Mouse (Mus musculus) liver, postnatal 0 days (tissue): ENCODE measurements around the gene Tmtc4. TPM values are rescaled to one million over a fixed set of nuclear protein-coding genes. Genes with fewer than 3 reads are reported as not detected.
A peak's percentile ranks its signal among the peaks of the same experiment; 100 is the strongest.

Source experiments
- ATAC-seq: fragments of 200-750 bp; cut with Nextera tagmentation; 2 replicates; pipeline ENCODE4 v1.8.0; 2017; ENCODE audit warnings: mild to moderate bottlenecking, moderate library complexity
- DNase-seq: peaks from one replicate; pipeline ENCODE4 v3.0.0-alpha.2; 2016
- H3K27ac ChIP-seq: fragments of 300-500 bp; sonication (generic); 2 replicates; pipeline ENCODE4 v1.5.1; 2014; ENCODE audit warnings: antibody characterized with exemption, moderate library complexity, mild to moderate bottlenecking, low read depth
- H3K27me3 ChIP-seq: fragments of 300-500 bp; sonication (generic); 2 replicates; pipeline ENCODE4 v1.6.1; 2014; ENCODE audit warnings: low read length, control low read depth, mixed read lengths; ENCODE audit not compliant: insufficient read depth
- H3K36me3 ChIP-seq: fragments of 300-500 bp; sonication (generic); replicated peaks from 2 replicates; pipeline ENCODE4 v1.6.1; 2014; ENCODE audit warnings: mild to moderate bottlenecking, control low read depth, low read length, moderate library complexity, mixed read lengths; ENCODE audit not compliant: insufficient read depth
- H3K4me1 ChIP-seq: fragments of 300-500 bp; sonication (generic); 2 replicates; pipeline ENCODE4 v1.6.1; 2014; ENCODE audit warnings: antibody characterized with exemption, mild to moderate bottlenecking, control low read depth; ENCODE audit not compliant: insufficient read depth
- H3K4me2 ChIP-seq: fragments of 300-500 bp; sonication (generic); 2 replicates; pipeline ENCODE4 v1.6.1; 2014; ENCODE audit warnings: low read depth, mild to moderate bottlenecking, low read length, moderate library complexity, mixed read lengths
- H3K4me3 ChIP-seq: fragments of 300-500 bp; sonication (generic); 2 replicates; pipeline ENCODE4 v1.5.1; 2014; ENCODE audit warnings: low read depth, low read length
- H3K9ac ChIP-seq: fragments of 300-500 bp; sonication (generic); replicated peaks from 2 replicates; pipeline ENCODE4 v1.6.1; 2014; ENCODE audit warnings: mild to moderate bottlenecking, moderate library complexity
- H3K9me3 ChIP-seq: fragments of 300-500 bp; sonication (generic); 2 replicates; pipeline ENCODE4 v1.6.1; 2016; ENCODE audit warnings: mild to moderate bottlenecking, control low read depth, low read length, mixed read lengths
- CTCF ChIP-seq: sonication (generic); IDR thresholded peaks from 2 replicates; pipeline ENCODE4 v1.5.1; 2016; ENCODE audit warnings: antibody characterized with exemption, low read depth
- EP300 ChIP-seq: IDR thresholded peaks from 2 replicates; pipeline ENCODE4 v1.6.1; 2016; ENCODE audit warnings: antibody characterized with exemption, low read depth, mild to moderate bottlenecking
- WGBS: fragments of 180-500 bp; shearing (Covaris S2); extraction: QIAGEN DNeasy Blood & Tissue Kit; methylation state at CpG from one replicate; pipeline ENCODE4 v1.1.7; 2014; ENCODE audit not compliant: insufficient replicate concordance; 5-methylcytosine and 5-hydroxymethylcytosine counted together
- polyA plus RNA-seq: library from polyadenylated mRNA; unstranded; fragments of >200 nt; fragmentation: Nextera tagmentation; extraction: Ambion mirVana; gene quantifications from 2 replicates; pipeline ENCODE4 v1.2.1, GENCODE M21; 2015

Gene Tmtc4
- polyA plus RNA-seq, 1 experiment from 2014 or later: 1.8 TPM

- no peaks in the 10 kb centered on the region for H3K9me3 ChIP-seq
- ATAC-seq: peak; percentile 66
- DNase-seq: no peak
- H3K27me3 ChIP-seq: no peaks in the 10 kb centered on the region
- H3K4me1 ChIP-seq: peaks cover 5% of the 10 kb centered on the region; the same call in 1 of the 2 replicates
- no peak overlapping the region for H3K9ac ChIP-seq
- H3K36me3 ChIP-seq: no peaks in the 10 kb centered on the region
- peak overlapping the region; percentile 87 for H3K27ac ChIP-seq
- peak overlapping the region; percentile 89 for H3K4me2 ChIP-seq
- TF ChIP-seq EP300 (peak; percentile 44), CTCF (no peak)
- H3K4me3 ChIP-seq: no peak overlapping the region
These were observed 72.6 kb downstream of the Tmtc4 start for GRCm38 (mm10) chr14:122911265-122911664.

DNA sequence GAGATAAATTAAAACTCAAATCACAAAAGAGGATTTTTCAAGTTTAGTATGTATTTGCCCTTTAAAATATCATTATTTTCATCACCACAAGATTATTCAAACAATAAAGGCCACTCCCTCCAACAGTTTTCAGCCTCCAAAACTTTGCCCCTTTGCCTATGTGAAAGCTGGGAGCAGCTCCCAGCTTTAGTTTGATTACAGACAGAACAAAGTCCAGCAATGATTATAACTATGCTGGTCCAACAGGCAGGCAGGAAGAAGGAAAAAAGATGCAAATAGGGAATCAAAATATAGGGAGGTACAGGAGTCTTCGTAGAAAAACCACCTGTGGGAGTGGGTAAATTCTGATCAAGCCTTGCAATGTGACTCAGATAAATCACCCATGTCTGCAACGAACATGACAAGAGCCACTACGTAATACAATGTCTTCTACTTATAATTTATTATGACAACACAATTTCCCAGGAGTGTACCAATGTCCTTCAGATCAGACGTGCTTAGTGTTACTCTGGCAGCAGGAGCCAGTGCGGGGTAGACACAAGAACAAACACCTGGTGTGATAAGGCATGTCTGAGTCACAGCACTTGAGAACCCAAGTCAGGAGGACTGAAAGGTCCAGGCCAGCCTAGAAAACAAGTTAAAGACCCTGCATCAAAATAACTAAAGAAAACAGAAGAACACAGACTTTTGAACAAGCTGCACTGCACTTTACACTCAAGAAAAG, 74.3 kb downstream of the Tmtc4 start:
- no peak for TF ChIP-seq CTCF
- TF ChIP-seq EP300: no peak
- ATAC-seq (no peak), DNase-seq (no peak)
- Histone ChIP-seq H3K4me2 (peak overlapping the region; percentile 89), H3K27me3 (no peaks in the 10 kb centered on the region), H3K27ac (peak overlapping the region; percentile 87), H3K36me3 (no peaks in the 10 kb centered on the region), H3K9me3 (no peaks in the 10 kb centered on the region), H3K4me3 (no peak overlapping the region), H3K9ac (no peak overlapping the region), H3K4me1 (peaks cover 5% of the 10 kb centered on the region; the same call in 1 of the 2 replicates)
- 63% methylated on average over 5 of the region's 5 CpGs for WGBS

- H3K4me2 ChIP-seq: no peak overlapping the region
- H3K9me3 ChIP-seq: no peaks in the 10 kb centered on the region
- TF ChIP-seq CTCF (no peak), EP300 (no peak)
- no peaks in the 10 kb centered on the region for H3K36me3 ChIP-seq
- no peak for ATAC-seq
- H3K4me1 ChIP-seq: peaks cover under 1% of the 10 kb centered on the region; the same call in 1 of the 2 replicates
- H3K4me3 ChIP-seq: no peak overlapping the region
- H3K27me3 ChIP-seq: no peaks in the 10 kb centered on the region
- DNase-seq: no peak
- no peak overlapping the region for H3K9ac ChIP-seq
- 0 out of 2 replicates have a peak overlapping the region, but pooled peaks have one; percentile 18 for H3K27ac ChIP-seq
- 78% methylated on average over 4 of the region's 4 CpGs for WGBS
These were observed 75.8 kb downstream of the Tmtc4 start for GRCm38 (mm10) chr14:122908075-122908474.

DNA sequence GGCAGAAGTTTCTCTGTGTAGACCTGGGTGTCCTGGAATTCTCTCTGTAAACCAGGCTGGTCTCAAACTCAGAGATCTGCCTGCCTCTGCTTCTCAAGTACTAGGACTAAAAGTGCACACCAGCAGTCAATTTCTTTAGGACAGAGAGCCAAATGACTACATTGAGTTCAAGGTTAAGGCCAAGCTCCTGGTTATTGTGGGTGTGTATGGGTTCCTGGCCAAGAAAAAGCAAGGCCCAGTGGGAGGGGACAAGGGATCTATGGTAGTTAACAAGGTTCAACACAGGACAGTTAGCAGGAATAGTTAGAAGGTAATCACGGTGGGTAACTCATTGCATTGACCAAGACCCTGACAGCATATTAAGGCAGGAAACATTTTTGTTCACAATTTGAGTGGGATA, 78.8 kb downstream of the Tmtc4 start:
- peak overlapping the region; percentile 75 for H3K27ac ChIP-seq
- no peaks in the 10 kb centered on the region for H3K36me3 ChIP-seq
- no peaks in the 10 kb centered on the region for H3K27me3 ChIP-seq
- H3K9me3 ChIP-seq: no peaks in the 10 kb centered on the region
- no peak overlapping the region for H3K4me2 ChIP-seq
- ATAC-seq (no peak), DNase-seq (no peak)
- no peak overlapping the region for H3K9ac ChIP-seq
- peaks cover 9% of the 10 kb centered on the region for H3K4me1 ChIP-seq
- 62% methylated on average over 1 of the region's 1 CpGs for WGBS
- no peak overlapping the region for H3K4me3 ChIP-seq
- no peak for TF ChIP-seq EP300

DNA sequence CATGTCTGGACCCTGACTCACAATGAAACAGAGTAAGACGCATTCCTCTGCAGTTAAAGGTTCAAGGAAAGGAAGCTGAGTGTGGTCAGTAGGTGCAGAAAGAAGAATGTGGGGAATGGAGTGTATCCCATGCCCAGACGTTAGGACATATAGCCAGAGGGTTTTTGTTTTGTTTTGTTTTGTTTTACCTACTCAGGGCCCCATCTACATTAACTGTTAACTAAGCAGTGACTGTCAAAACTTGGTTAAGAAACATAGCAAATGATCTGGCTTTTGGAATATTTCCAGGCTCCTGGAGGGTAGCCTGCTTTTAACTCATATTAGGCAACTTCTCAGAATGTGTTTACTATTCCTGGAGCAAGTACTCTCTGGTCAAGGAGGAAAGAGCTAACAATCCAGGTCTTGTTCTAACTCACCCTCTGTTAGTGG, 79.9 kb downstream of the Tmtc4 start:
- TF ChIP-seq EP300 (no peak), CTCF (no peak)
- Histone ChIP-seq H3K27ac (peak overlapping the region; percentile 75), H3K36me3 (no peaks in the 10 kb centered on the region), H3K4me3 (no peak overlapping the region), H3K9ac (no peak overlapping the region), H3K9me3 (no peaks in the 10 kb centered on the region), H3K4me2 (no peak overlapping the region), H3K4me1 (peaks cover 12% of the 10 kb centered on the region), H3K27me3 (no peaks in the 10 kb centered on the region)
- DNase-seq (no peak), ATAC-seq (no peak)
- 62% methylated on average over 2 of the region's 2 CpGs for WGBS

- Histone ChIP-seq H3K36me3 (no peaks in the 10 kb centered on the region), H3K9ac (no peak overlapping the region), H3K4me3 (no peak overlapping the region), H3K27me3 (no peaks in the 10 kb centered on the region), H3K27ac (peak overlapping the region; percentile 61; the same call in 1 of the 2 replicates), H3K9me3 (no peaks in the 10 kb centered on the region), H3K4me2 (no peak overlapping the region), H3K4me1 (peaks cover 12% of the 10 kb centered on the region)
- peak; percentile 69 for ATAC-seq
- TF ChIP-seq CTCF (peak; percentile 53), EP300 (no peak)
- peak; percentile 70 for DNase-seq
- 61% methylated on average over 4 of the region's 4 CpGs for WGBS
These were observed 81.0 kb downstream of the Tmtc4 start for GRCm38 (mm10) chr14:122902884-122903283.
